Mouse (Mus musculus): ENCODE measurements around the gene Defa34.
"Not testable (repeated sequence)": the region's sequence is repeated elsewhere in the genome, so short reads cannot be mapped to it uniquely, and the experiment has no call there.

Gene Defa34

GRCm38 (mm10) chr8:21665497-21665896 lies at the start of gene Defa34:
Gene Defa34 (plus strand): TSS chr8:21665797.
- not testable (repeated sequence) for DNase-seq

DNA sequence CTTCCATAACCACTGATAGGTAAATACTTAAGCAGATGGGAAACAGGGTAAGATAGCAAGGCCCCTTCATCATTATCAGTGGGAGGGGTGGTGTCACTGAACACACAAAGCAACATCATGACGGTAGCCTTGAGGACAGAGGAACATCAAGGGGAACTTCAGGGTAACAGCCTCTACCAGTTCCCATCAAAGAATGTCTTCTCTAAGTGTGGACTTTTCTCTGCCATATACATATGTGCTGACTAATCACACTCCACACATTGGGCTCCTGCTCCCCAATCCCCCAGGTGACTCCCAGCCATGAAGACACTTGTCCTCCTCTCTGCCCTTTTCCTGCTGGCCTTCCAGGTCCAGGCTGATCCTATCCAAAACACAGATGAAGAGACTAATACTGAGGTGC lies 47.7 kb upstream of the Defa34 start, which contains the start of gene Defa26:
TSS of gene Defa26 (plus strand) at position 301 of the 400 bp plus-strand sequence.
- not testable (repeated sequence) for DNase-seq

GRCm38 (mm10) chr8:21655480-21655879 lies 10.1 kb upstream of the Defa34 start, which contains the start of gene Defa17:
Gene Defa17 (plus strand): TSS chr8:21655780.
- DNase-seq, result not testable (repeated sequence)

GRCm38 (mm10) chr8:21703545-21703944 lies 37.9 kb downstream of the Defa34 start, which contains the start of gene AY761184:
Gene AY761184 (minus strand): TSS chr8:21703645.
- DNase-seq, result not testable (repeated sequence)

Measured in embryo, embryonic 11 days (tissue).